Mouse (Mus musculus): Measurements from ENCODE around the gene Pnma1.

GRCm38 (mm10) chr12:84175659-84176061, 27.4 kb upstream of the Pnma1 start:
- TF ChIP-seq POLR2A (IDR thresholded peaks at IDR 0.05; ENCODE audit: insufficient read depth, low read length) (no peak), CTCF (IDR thresholded peaks at IDR 0.05; ENCODE audit: low read depth, low read length) (no peak)
